Mouse (Mus musculus): ENCODE results near the gene Grcc10. TPM values are rescaled to one million over a fixed set of nuclear protein-coding genes. Genes with fewer than 3 reads are reported as not detected.

Gene Grcc10
- 364 and 411 TPM in 2 replicates for polyA plus RNA-seq (2015; fragmentation: Nextera tagmentation; extraction: Ambion mirVana)

- no peaks in the 10 kb centered on the region for H3K9me3 ChIP-seq
- H3K4me1 ChIP-seq: peaks cover 46% of the 10 kb centered on the region
- H3K4me2 ChIP-seq: peak within 1 kb of the TSS; percentile 89
- peak within 1 kb of the TSS; percentile 94 for H3K9ac ChIP-seq
- peaks cover 33% of the 10 kb centered on the region for H3K36me3 ChIP-seq
- under 1% methylated on average over 41 of the region's 41 CpGs for WGBS
- peak within 1 kb of the TSS; percentile 72 for H3K4me3 ChIP-seq
- H3K27me3 ChIP-seq (replicated peaks): no peaks in the 10 kb centered on the region
- peak; percentile 40 for ATAC-seq (ENCODE audit: extremely low read depth, insufficient number of reproducible peaks, low FRiP score, low TSS enrichment)
- H3K27ac ChIP-seq (replicated peaks): peak within 1 kb of the TSS; percentile 99
Measured at GRCm38 (mm10) chr6:124740888-124741761, at the start of gene Grcc10. TSS of gene Grcc10 (minus strand) at chr6:124741374.

GRCm38 (mm10) chr6:124790121-124790520, 48.9 kb upstream of the Grcc10 start:
- ATAC-seq (ENCODE audit: extremely low read depth, insufficient number of reproducible peaks, low FRiP score, low TSS enrichment): no peak
- H3K27ac ChIP-seq (replicated peaks): no peak overlapping the region
- H3K4me2 ChIP-seq: no peak overlapping the region
- 59% methylated on average over 4 of the region's 4 CpGs for WGBS
- no peaks in the 10 kb centered on the region for H3K9me3 ChIP-seq
- peaks cover 3% of the 10 kb centered on the region; the same call in 1 of the 2 replicates for H3K4me1 ChIP-seq
- H3K9ac ChIP-seq: no peak overlapping the region
- H3K4me3 ChIP-seq: no peak overlapping the region
- H3K36me3 ChIP-seq: no peaks in the 10 kb centered on the region
- H3K27me3 ChIP-seq (replicated peaks): no peaks in the 10 kb centered on the region

- Histone ChIP-seq H3K4me1 (peaks cover 3% of the 10 kb centered on the region; the same call in 1 of the 2 replicates), H3K27me3 (replicated peaks) (no peaks in the 10 kb centered on the region), H3K36me3 (no peaks in the 10 kb centered on the region), H3K27ac (replicated peaks) (no peak overlapping the region), H3K9ac (no peak overlapping the region), H3K9me3 (no peaks in the 10 kb centered on the region), H3K4me3 (no peak overlapping the region), H3K4me2 (no peak overlapping the region)
- WGBS: 82% methylated on average over 4 of the region's 4 CpGs
- no peak for ATAC-seq (ENCODE audit: extremely low read depth, insufficient number of reproducible peaks, low FRiP score, low TSS enrichment)
Measured at GRCm38 (mm10) chr6:124789519-124789918, 48.3 kb upstream of the Grcc10 start.

- ATAC-seq (ENCODE audit: extremely low read depth, insufficient number of reproducible peaks, low FRiP score, low TSS enrichment): no peak
- Histone ChIP-seq H3K9ac (no peak overlapping the region), H3K27ac (replicated peaks) (no peak overlapping the region), H3K27me3 (replicated peaks) (no peaks in the 10 kb centered on the region), H3K9me3 (no peaks in the 10 kb centered on the region), H3K4me3 (no peak overlapping the region), H3K36me3 (no peaks in the 10 kb centered on the region), H3K4me2 (no peak overlapping the region), H3K4me1 (peaks cover 3% of the 10 kb centered on the region)
- WGBS: 65% methylated on average over 10 of the region's 10 CpGs
Measured at GRCm38 (mm10) chr6:124787722-124788121, 46.5 kb upstream of the Grcc10 start.

- H3K4me3 ChIP-seq: no peak overlapping the region
- H3K27me3 ChIP-seq (replicated peaks): no peaks in the 10 kb centered on the region
- H3K27ac ChIP-seq (replicated peaks): no peak overlapping the region
- peaks cover 8% of the 10 kb centered on the region for H3K4me1 ChIP-seq
- no peak overlapping the region for H3K9ac ChIP-seq
- whole genome bisulfite sequencing: 45% methylated on average over 8 of the region's 8 CpGs
- no peaks in the 10 kb centered on the region for H3K36me3 ChIP-seq
- H3K4me2 ChIP-seq: no peak overlapping the region
- no peak for ATAC-seq (ENCODE audit: extremely low read depth, insufficient number of reproducible peaks, low FRiP score, low TSS enrichment)
- no peaks in the 10 kb centered on the region for H3K9me3 ChIP-seq
Measured at GRCm38 (mm10) chr6:124786756-124787420, 45.7 kb upstream of the Grcc10 start.

GRCm38 (mm10) chr6:124782436-124782835, 41.3 kb upstream of the Grcc10 start:
- H3K36me3 ChIP-seq: no peaks in the 10 kb centered on the region
- no peak for ATAC-seq (ENCODE audit: extremely low read depth, insufficient number of reproducible peaks, low FRiP score, low TSS enrichment)
- 26% methylated on average over 6 of the region's 6 CpGs for WGBS
- 0 out of 2 replicates have a peak overlapping the region, but pooled peaks have one; percentile 33 for H3K9ac ChIP-seq
- H3K9me3 ChIP-seq: no peaks in the 10 kb centered on the region
- peak overlapping the region; percentile 50 for H3K4me2 ChIP-seq
- no peak overlapping the region for H3K27ac ChIP-seq (replicated peaks)
- H3K27me3 ChIP-seq (replicated peaks): peaks cover 41% of the 10 kb centered on the region
- peak overlapping the region; percentile 31 for H3K4me3 ChIP-seq
- peaks cover 9% of the 10 kb centered on the region for H3K4me1 ChIP-seq

- peaks cover 9% of the 10 kb centered on the region for H3K4me1 ChIP-seq
- ATAC-seq (ENCODE audit: extremely low read depth, insufficient number of reproducible peaks, low FRiP score, low TSS enrichment): no peak
- H3K36me3 ChIP-seq: no peaks in the 10 kb centered on the region
- no peak overlapping the region for H3K9ac ChIP-seq
- no peaks in the 10 kb centered on the region for H3K9me3 ChIP-seq
- 78% methylated on average over 7 of the region's 7 CpGs for WGBS
- peaks cover 44% of the 10 kb centered on the region for H3K27me3 ChIP-seq (replicated peaks)
- H3K4me3 ChIP-seq: no peak overlapping the region
- H3K4me2 ChIP-seq: no peak overlapping the region
- H3K27ac ChIP-seq (replicated peaks): no peak overlapping the region
Measured at GRCm38 (mm10) chr6:124780917-124781316, 39.7 kb upstream of the Grcc10 start.

- Histone ChIP-seq H3K27ac (replicated peaks) (no peak overlapping the region), H3K4me2 (peak overlapping the region; percentile 70), H3K4me3 (peak overlapping the region; percentile 47), H3K4me1 (peaks cover 9% of the 10 kb centered on the region), H3K36me3 (no peaks in the 10 kb centered on the region), H3K9me3 (no peaks in the 10 kb centered on the region), H3K27me3 (replicated peaks) (peaks cover 44% of the 10 kb centered on the region), H3K9ac (peak overlapping the region; percentile 65)
- no peak for ATAC-seq (ENCODE audit: extremely low read depth, insufficient number of reproducible peaks, low FRiP score, low TSS enrichment)
- WGBS: 3% methylated on average over 10 of the region's 10 CpGs
Measured at GRCm38 (mm10) chr6:124779984-124780416, 38.8 kb upstream of the Grcc10 start.

GRCm38 (mm10) chr6:124779222-124779983, 38.2 kb upstream of the Grcc10 start, which contains the start of gene Lrrc23:
TSS of gene Lrrc23 (minus strand) at chr6:124779727.
- peak within 1 kb of the TSS; percentile 47 for H3K4me3 ChIP-seq
- 1% methylated on average over 23 of the region's 23 CpGs for WGBS
- H3K27me3 ChIP-seq (replicated peaks): peaks cover 44% of the 10 kb centered on the region
- H3K4me1 ChIP-seq: peaks cover 9% of the 10 kb centered on the region
- peak; percentile 54; the same call in 1 of the 2 replicates for ATAC-seq (ENCODE audit: extremely low read depth, insufficient number of reproducible peaks, low FRiP score, low TSS enrichment)
- no peaks in the 10 kb centered on the region for H3K9me3 ChIP-seq
- H3K4me2 ChIP-seq: peak within 1 kb of the TSS; percentile 70
- H3K27ac ChIP-seq (replicated peaks): no peak within 1 kb of the TSS
- peak within 1 kb of the TSS; percentile 65 for H3K9ac ChIP-seq
- H3K36me3 ChIP-seq: no peaks in the 10 kb centered on the region

- H3K9ac ChIP-seq: no peak overlapping the region
- WGBS: 77% methylated on average over 15 of the region's 15 CpGs
- H3K4me3 ChIP-seq: no peak overlapping the region
- H3K27ac ChIP-seq (replicated peaks): no peak overlapping the region
- no peaks in the 10 kb centered on the region for H3K9me3 ChIP-seq
- H3K4me1 ChIP-seq: peaks cover 27% of the 10 kb centered on the region
- no peaks in the 10 kb centered on the region for H3K36me3 ChIP-seq
- ATAC-seq (ENCODE audit: extremely low read depth, insufficient number of reproducible peaks, low FRiP score, low TSS enrichment): no peak
- H3K27me3 ChIP-seq (replicated peaks): peaks cover 43% of the 10 kb centered on the region
- H3K4me2 ChIP-seq: peak overlapping the region; percentile 77; the same call in 1 of the 2 replicates
Measured at GRCm38 (mm10) chr6:124770511-124770910, 29.3 kb upstream of the Grcc10 start.

GRCm38 (mm10) chr6:124770013-124770412, 28.8 kb upstream of the Grcc10 start:
- Histone ChIP-seq H3K27ac (replicated peaks) (no peak overlapping the region), H3K36me3 (no peaks in the 10 kb centered on the region), H3K4me2 (peak overlapping the region; percentile 77), H3K9me3 (no peaks in the 10 kb centered on the region), H3K4me3 (peak overlapping the region; percentile 54), H3K9ac (peak overlapping the region; percentile 78), H3K4me1 (peaks cover 27% of the 10 kb centered on the region), H3K27me3 (replicated peaks) (peaks cover 43% of the 10 kb centered on the region)
- 26% methylated on average over 7 of the region's 7 CpGs for WGBS
- no peak for ATAC-seq (ENCODE audit: extremely low read depth, insufficient number of reproducible peaks, low FRiP score, low TSS enrichment)

Measured in heart, embryonic 13.5 days (tissue).